Mouse (Mus musculus): Measurements from ENCODE around the gene Tm9sf1. TPM values are rescaled to one million over a fixed set of nuclear protein-coding genes. Genes with fewer than 3 reads are reported as not detected.
A peak's percentile ranks its signal among the peaks of the same experiment; 100 is the strongest.

The Tm9sf1 gene
- total and polyA plus RNA-seq, 3 experiments: 76.7 to 151 (median 86.1) TPM

DNA sequence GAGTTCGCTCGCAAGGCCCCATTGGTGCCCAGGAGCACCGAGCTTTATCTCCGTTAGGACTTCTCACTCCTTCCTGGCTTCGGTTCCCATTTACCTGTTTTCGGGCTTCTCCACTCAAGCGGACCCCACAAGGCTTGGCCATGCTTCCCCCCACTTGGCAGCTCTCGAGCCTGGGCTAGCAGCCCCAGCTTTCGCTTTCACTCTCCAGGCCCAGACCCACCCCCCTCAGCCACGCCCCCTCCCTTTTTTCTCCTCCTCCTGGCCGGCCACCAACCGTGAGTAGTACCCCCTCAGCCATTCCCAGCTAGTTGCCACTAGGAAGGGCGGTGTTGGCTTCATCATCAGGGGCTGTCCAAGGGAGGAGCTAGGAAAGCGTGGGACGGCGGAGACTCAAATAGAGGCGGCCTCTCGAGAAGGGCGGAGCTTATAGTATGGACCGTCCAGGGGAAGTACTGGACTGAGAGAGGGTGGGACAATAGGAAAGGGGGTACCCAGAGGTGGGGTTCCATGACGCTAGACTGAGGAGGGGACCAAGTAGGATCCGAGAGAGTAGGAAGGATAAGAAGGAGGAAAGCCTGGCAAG is 52.8 kb downstream of the Tm9sf1 start, which contains the start of gene Psme2:
Psme2 (minus strand) TSS at position 366 of the 583 bp plus-strand sequence.
- peak; percentile 97 for DNase-seq

DNA sequence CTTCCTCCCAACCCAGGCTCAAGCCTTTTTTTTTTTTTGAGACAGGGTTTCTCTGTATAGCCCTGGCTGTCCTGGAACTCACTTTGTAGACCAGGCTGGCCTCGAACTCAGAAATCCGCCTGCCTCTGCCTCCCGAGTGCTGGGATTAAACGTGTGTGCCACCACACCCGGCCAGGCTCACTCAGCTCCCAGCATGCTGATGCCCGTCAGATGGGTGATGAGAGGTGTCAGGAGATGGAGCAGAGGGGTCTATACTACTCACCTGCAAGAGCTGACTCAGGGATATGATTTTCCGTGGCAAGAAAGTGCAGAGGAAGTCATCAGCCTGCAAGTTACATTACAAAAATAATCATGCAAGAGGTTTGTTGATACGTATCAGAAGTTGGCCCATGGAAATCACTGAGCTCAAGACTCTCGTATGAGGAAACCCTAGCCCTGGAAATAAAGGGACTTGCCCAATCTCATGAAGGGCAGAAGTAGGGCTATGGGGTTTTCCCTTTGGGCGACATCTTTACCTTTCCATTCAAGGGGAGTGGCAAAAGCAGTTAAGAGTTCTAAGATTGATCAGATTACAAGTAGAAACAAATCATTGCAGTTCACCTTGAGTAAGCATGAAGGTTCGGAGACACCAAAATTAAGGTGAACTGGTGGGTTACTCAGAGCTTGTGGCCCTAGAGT is 53.7 kb downstream of the Tm9sf1 start:
- DNase-seq: no peak

DNA sequence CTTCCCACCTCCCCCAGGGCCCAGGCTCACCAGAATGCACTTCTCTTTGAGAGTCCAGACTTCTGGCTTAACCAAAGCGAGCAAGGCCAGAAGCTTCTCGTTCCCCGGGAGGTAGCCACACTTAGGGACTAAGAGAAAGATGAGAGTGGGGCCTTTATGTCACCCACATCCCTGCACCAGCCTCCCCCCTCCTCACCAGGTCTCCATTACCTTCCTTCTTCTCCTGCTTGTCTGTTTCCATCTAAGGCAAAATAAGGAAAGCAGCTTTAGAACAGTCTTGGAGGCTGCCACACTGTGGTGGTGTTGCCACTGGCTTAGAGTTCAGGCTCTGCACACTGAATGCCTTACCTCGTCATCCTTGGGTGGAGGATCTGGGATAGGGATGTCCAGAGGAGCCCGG is 54.3 kb downstream of the Tm9sf1 start:
- DNase-seq: no peak

DNA sequence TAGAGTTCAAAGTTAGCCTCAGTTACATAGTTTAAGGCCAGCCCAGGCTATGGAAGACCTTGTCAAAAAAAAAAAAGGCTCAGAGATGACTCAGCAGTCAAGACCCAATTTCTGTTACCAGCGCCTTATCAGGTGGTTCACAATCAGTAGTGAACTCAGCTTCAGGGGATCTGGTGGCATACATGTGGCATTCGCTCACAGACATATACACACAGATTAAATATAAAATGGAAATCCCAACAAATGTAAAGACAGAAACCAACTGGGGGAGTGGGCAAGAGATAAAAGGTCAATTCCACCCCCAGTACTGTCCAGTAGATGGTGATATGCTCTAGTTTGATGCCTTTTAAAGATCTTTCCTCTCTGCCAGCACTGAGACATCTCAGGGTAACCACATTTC is 57.5 kb downstream of the Tm9sf1 start:
- DNase-seq: no peak

Other genes with a start within 250 kb of the Tm9sf1 start
Only the 30 nearest of the 34 such genes appear.
- gene Dhrs4, start 165.0 kb downstream of the Tm9sf1 start, total RNA-seq (2021): 100 to 1,000 TPM in 1 of 2 experiments, 10 to 100 TPM in 1; 80.6 to 110 TPM
- 40.9 and 44.7 TPM in 2 replicates for gene Dhrs4, start 165.0 kb downstream of the Tm9sf1 start, polyA plus RNA-seq (2012; rRNA removed)
- 1 to 10 TPM; 4.8 to 5.4 TPM for gene Carmil3, start 153.2 kb downstream of the Tm9sf1 start, total RNA-seq (2021)
- gene Carmil3, start 153.2 kb downstream of the Tm9sf1 start, polyA plus RNA-seq (2012; rRNA removed): 11.0 and 14.8 TPM in 2 replicates
- not detected for gene Cpne6, start 133.4 kb downstream of the Tm9sf1 start, total RNA-seq (2021)
- 0.13 and 0.33 TPM in 2 replicates for gene Cpne6, start 133.4 kb downstream of the Tm9sf1 start, polyA plus RNA-seq (2012; rRNA removed)
- not detected for gene Nrl, start 118.8 kb downstream of the Tm9sf1 start, total RNA-seq (2021)
- not detected in 2 replicates for gene Nrl, start 118.8 kb downstream of the Tm9sf1 start, polyA plus RNA-seq (2012; rRNA removed)
- gene Pck2, start 103.5 kb downstream of the Tm9sf1 start, total RNA-seq (2021): 10 to 100 TPM; 21.3 to 28.6 TPM
- gene Pck2, start 103.5 kb downstream of the Tm9sf1 start, polyA plus RNA-seq (2012; rRNA removed): 47.7 and 50.9 TPM in 2 replicates
- 100 to 1,000 TPM; 102 to 157 TPM for gene Dcaf11, start 83.8 kb downstream of the Tm9sf1 start, total RNA-seq (2021)
- 107 and 139 TPM in 2 replicates for gene Dcaf11, start 83.8 kb downstream of the Tm9sf1 start, polyA plus RNA-seq (2012; rRNA removed)
- 1 to 10 TPM in 1 of 2 experiments, not detected in 1; 1.2 TPM for gene A730061H03Rik, start 83.4 kb downstream of the Tm9sf1 start, total RNA-seq (2021)
- 3.8 and 4.2 TPM in 2 replicates for gene A730061H03Rik, start 83.4 kb downstream of the Tm9sf1 start, polyA plus RNA-seq (2012; rRNA removed)
- 1 to 10 TPM in 1 of 2 experiments, under 1 TPM in 1; 0.41 to 1.5 TPM for gene Fitm1, start 68.2 kb downstream of the Tm9sf1 start, total RNA-seq (2021)
- gene Fitm1, start 68.2 kb downstream of the Tm9sf1 start, polyA plus RNA-seq (2012; rRNA removed): 3.8 and 5.6 TPM in 2 replicates
- gene Psme1, start 65.7 kb downstream of the Tm9sf1 start, total RNA-seq (2021): 100 to 1,000 TPM; 207 to 360 TPM
- 87.3 and 96.4 TPM in 2 replicates for gene Psme1, start 65.7 kb downstream of the Tm9sf1 start, polyA plus RNA-seq (2012; rRNA removed)
- 10 to 100 TPM; 24.5 to 38.4 TPM for gene Emc9, start 58.5 kb downstream of the Tm9sf1 start, total RNA-seq (2021)
- 59.2 and 62.9 TPM in 2 replicates for gene Emc9, start 58.5 kb downstream of the Tm9sf1 start, polyA plus RNA-seq (2012; rRNA removed)
- 100 to 1,000 TPM; 329 to 332 TPM for gene Psme2, start 52.7 kb downstream of the Tm9sf1 start, total RNA-seq (2021)
- 49.2 and 65.1 TPM in 2 replicates for gene Psme2, start 52.7 kb downstream of the Tm9sf1 start, polyA plus RNA-seq (2012; rRNA removed)
- gene Rnf31, start 52.1 kb downstream of the Tm9sf1 start, total RNA-seq (2021): 10 to 100 TPM; 30.8 to 36.6 TPM
- gene Rnf31, start 52.1 kb downstream of the Tm9sf1 start, polyA plus RNA-seq (2012; rRNA removed): 37.2 and 38.9 TPM in 2 replicates
- gene Irf9, start 40.2 kb downstream of the Tm9sf1 start, total RNA-seq (2021): 10 to 100 TPM; 18.0 to 23.6 TPM
- 76.9 and 100 TPM in 2 replicates for gene Irf9, start 40.2 kb downstream of the Tm9sf1 start, polyA plus RNA-seq (2012; rRNA removed)
- 10 to 100 TPM in 1 of 2 experiments, 1 to 10 TPM in 1; 7.5 to 10.4 TPM for gene Rec8, start 25.8 kb downstream of the Tm9sf1 start, total RNA-seq (2021)
- 15.9 and 18.4 TPM in 2 replicates for gene Rec8, start 25.8 kb downstream of the Tm9sf1 start, polyA plus RNA-seq (2012; rRNA removed)
- gene Ipo4, start 7.8 kb downstream of the Tm9sf1 start, total RNA-seq (2021): 100 to 1,000 TPM; 126 to 136 TPM
- gene Ipo4, start 7.8 kb downstream of the Tm9sf1 start, polyA plus RNA-seq (2012; rRNA removed): 86.6 and 132 TPM in 2 replicates
- 1 to 10 TPM in 1 of 2 experiments, not detected in 1; 3.9 TPM for gene Gm49378, start 5.9 kb downstream of the Tm9sf1 start, total RNA-seq (2021)
- gene Gm49378, start 5.9 kb downstream of the Tm9sf1 start, polyA plus RNA-seq (2012; rRNA removed): 30.0 and 40.2 TPM in 2 replicates
- 1 to 10 TPM; 1.2 to 1.5 TPM for gene Tssk4, start 6.4 kb upstream of the Tm9sf1 start, total RNA-seq (2021)
- 0.52 and 0.59 TPM in 2 replicates for gene Tssk4, start 6.4 kb upstream of the Tm9sf1 start, polyA plus RNA-seq (2012; rRNA removed)
- gene Mdp1, start 16.7 kb upstream of the Tm9sf1 start, total RNA-seq (2021): 10 to 100 TPM; 57.9 to 58.2 TPM
- 13.8 and 17.9 TPM in 2 replicates for gene Mdp1, start 16.7 kb upstream of the Tm9sf1 start, polyA plus RNA-seq (2012; rRNA removed)
- 10 to 100 TPM; 23.1 to 28.5 TPM for gene Gmpr2, start 28.1 kb upstream of the Tm9sf1 start, total RNA-seq (2021)
- 10.0 and 12.4 TPM in 2 replicates for gene Gmpr2, start 28.1 kb upstream of the Tm9sf1 start, polyA plus RNA-seq (2012; rRNA removed)
- 100 to 1,000 TPM; 352 to 392 TPM for gene Nedd8, start 28.3 kb upstream of the Tm9sf1 start, total RNA-seq (2021)
- 214 and 281 TPM in 2 replicates for gene Nedd8, start 28.3 kb upstream of the Tm9sf1 start, polyA plus RNA-seq (2012; rRNA removed)
- gene Tinf2, start 38.0 kb upstream of the Tm9sf1 start, total RNA-seq (2021): 10 to 100 TPM; 29.6 to 35.8 TPM
- 10.2 and 11.9 TPM in 2 replicates for gene Tinf2, start 38.0 kb upstream of the Tm9sf1 start, polyA plus RNA-seq (2012; rRNA removed)
- gene Tgm1, start 70.1 kb upstream of the Tm9sf1 start, total RNA-seq (2021): under 1 TPM; 0.23 to 0.45 TPM
- 0.27 and 0.28 TPM in 2 replicates for gene Tgm1, start 70.1 kb upstream of the Tm9sf1 start, polyA plus RNA-seq (2012; rRNA removed)
- 10 to 100 TPM; 20.2 to 20.4 TPM for gene Rabggta, start 78.5 kb upstream of the Tm9sf1 start, total RNA-seq (2021)
- gene Rabggta, start 78.5 kb upstream of the Tm9sf1 start, polyA plus RNA-seq (2012; rRNA removed): 39.5 and 44.7 TPM in 2 replicates
- gene Dhrs1, start 101.9 kb upstream of the Tm9sf1 start, total RNA-seq (2021): 10 to 100 TPM; 70.7 to 93.5 TPM
- gene Dhrs1, start 101.9 kb upstream of the Tm9sf1 start, polyA plus RNA-seq (2012; rRNA removed): 49.6 and 68.1 TPM in 2 replicates
- gene Nop9, start 101.9 kb upstream of the Tm9sf1 start, total RNA-seq (2021): 10 to 100 TPM; 17.6 to 17.7 TPM
- 9.2 and 9.9 TPM in 2 replicates for gene Nop9, start 101.9 kb upstream of the Tm9sf1 start, polyA plus RNA-seq (2012; rRNA removed)
- 1 to 10 TPM; 1.2 to 1.7 TPM for gene Cideb, start 114.7 kb upstream of the Tm9sf1 start, total RNA-seq (2021)
- 0.70 and 0.74 TPM in 2 replicates for gene Cideb, start 114.7 kb upstream of the Tm9sf1 start, polyA plus RNA-seq (2012; rRNA removed)
- under 1 TPM in 1 of 2 experiments, not detected in 1; 0.14 TPM for gene Ltb4r2, start 117.6 kb upstream of the Tm9sf1 start, total RNA-seq (2021)
- 0.39 TPM in 1 of 2 replicates, not detected in the other for gene Ltb4r2, start 117.6 kb upstream of the Tm9sf1 start, polyA plus RNA-seq (2012; rRNA removed)
- under 1 TPM in 1 of 2 experiments, not detected in 1; 0.76 TPM for gene Ltb4r1, start 122.2 kb upstream of the Tm9sf1 start, total RNA-seq (2021)
- 1.4 and 1.7 TPM in 2 replicates for gene Ltb4r1, start 122.2 kb upstream of the Tm9sf1 start, polyA plus RNA-seq (2012; rRNA removed)
- gene Adcy4, start 140.3 kb upstream of the Tm9sf1 start, total RNA-seq (2021): 10 to 100 TPM in 1 of 2 experiments, 1 to 10 TPM in 1; 9.8 to 12.5 TPM
- gene Adcy4, start 140.3 kb upstream of the Tm9sf1 start, polyA plus RNA-seq (2012; rRNA removed): 17.1 and 21.0 TPM in 2 replicates
- 1 to 10 TPM; 3.3 to 3.7 TPM for gene Ripk3, start 145.1 kb upstream of the Tm9sf1 start, total RNA-seq (2021)
- 6.2 and 6.4 TPM in 2 replicates for gene Ripk3, start 145.1 kb upstream of the Tm9sf1 start, polyA plus RNA-seq (2012; rRNA removed)